Mouse (Mus musculus) heart, postnatal 0 days (tissue): ENCODE data around the gene Stab2.

Experiments used
- CTCF ChIP-seq: IDR thresholded peaks from 2 replicates; pipeline ENCODE4 v1.5.1; 2016; ENCODE audit warnings: antibody characterized with exemption, control low read depth, low read depth
- EP300 ChIP-seq: IDR thresholded peaks from 2 replicates; pipeline ENCODE4 v1.6.1; 2016; ENCODE audit warnings: antibody characterized with exemption, low read depth

DNA sequence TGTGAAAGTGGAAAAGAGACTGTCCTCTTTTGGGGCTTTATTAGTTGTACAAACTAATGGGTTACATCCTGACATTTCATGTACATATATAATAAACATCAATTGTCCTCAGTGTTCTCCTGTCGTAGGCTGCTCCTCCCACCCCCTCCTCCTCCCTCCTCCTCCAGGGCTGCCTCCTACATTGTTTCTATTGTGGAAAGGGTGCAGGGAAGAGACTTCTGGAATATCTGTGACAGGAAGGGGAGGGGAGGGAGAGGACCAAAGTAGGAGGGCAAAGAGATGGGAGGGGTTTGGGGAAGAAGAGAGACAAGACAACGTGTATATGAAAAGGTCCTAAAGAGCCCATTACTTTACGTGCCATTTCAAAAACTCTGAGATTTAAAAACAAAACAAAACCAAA, 73.9 kb downstream of the Stab2 start:
- no peak for TF ChIP-seq CTCF
- TF ChIP-seq EP300: no peak
